Mouse (Mus musculus) limb, embryonic 10.5 days (tissue): ENCODE measurements around the gene Pgam2. TPM values are rescaled to one million over a fixed set of nuclear protein-coding genes. Genes with fewer than 3 reads are reported as not detected.

Experiments
- DNase-seq: peaks from one replicate; pipeline ENCODE4 v3.0.0-alpha.2; 2017; ENCODE audit warnings: low spot score
- H3K27ac ChIP-seq: fragments of 300-500 bp; sonication (generic); 2 replicates; pipeline ENCODE4 v1.5.1; 2016; ENCODE audit warnings: mild to moderate bottlenecking
- H3K27me3 ChIP-seq: fragments of 300-500 bp; sonication (generic); 2 replicates; pipeline ENCODE4 v1.6.1; 2016; ENCODE audit warnings: low read depth, mild to moderate bottlenecking; ENCODE audit not compliant: poor library complexity, severe bottlenecking
- H3K36me3 ChIP-seq: fragments of 300-500 bp; sonication (generic); 2 replicates; pipeline ENCODE4 v1.6.1; 2016; ENCODE audit warnings: mild to moderate bottlenecking, moderate library complexity
- H3K4me1 ChIP-seq: fragments of 300-500 bp; sonication (generic); 2 replicates; pipeline ENCODE4 v1.6.1; 2016
- H3K4me3 ChIP-seq: fragments of 300-500 bp; sonication (generic); 2 replicates; pipeline ENCODE4 v1.5.1; 2016; ENCODE audit warnings: mild to moderate bottlenecking, moderate library complexity
- H3K9me3 ChIP-seq: fragments of 300-500 bp; sonication (generic); replicated peaks from 2 replicates; pipeline ENCODE4 v1.6.1; 2016; ENCODE audit warnings: mild to moderate bottlenecking
- WGBS: fragments of 180-500 bp; shearing (Covaris S2); methylation state at CpG from one replicate; pipeline ENCODE4 v1.1.7; 2016; 5-methylcytosine and 5-hydroxymethylcytosine counted together
- polyA plus RNA-seq: library from polyadenylated mRNA; unstranded; fragments of >200 nt; fragmentation: Nextera tagmentation; extraction: Ambion mirVana; gene quantifications from 2 replicates; pipeline ENCODE4 v1.2.1, GENCODE M21; 2016

Gene Pgam2
- polyA plus RNA-seq: 4.1 and 9.6 TPM in 2 replicates

GRCm38 (mm10) chr11:5803551-5803981, at the start of gene Pgam2:
TSS of gene Pgam2 (minus strand) at chr11:5803733.
- peak within 1 kb of the TSS; percentile 6; the same call in 1 of the 2 replicates for H3K4me3 ChIP-seq
- H3K27me3 ChIP-seq: no peaks in the 10 kb centered on the region
- peaks cover 34% of the 10 kb centered on the region for H3K36me3 ChIP-seq
- no peaks in the 10 kb centered on the region for H3K9me3 ChIP-seq
- peak; percentile 37 for DNase-seq
- WGBS: 49% methylated on average over 8 of the region's 8 CpGs
- H3K4me1 ChIP-seq: peaks cover 25% of the 10 kb centered on the region
- H3K27ac ChIP-seq: peak within 1 kb of the TSS; percentile 32; the same call in 1 of the 2 replicates

GRCm38 (mm10) chr11:5852314-5852713, 48.8 kb upstream of the Pgam2 start:
- WGBS: 61% methylated on average over 1 of the region's 1 CpGs
- Histone ChIP-seq H3K4me1 (peaks cover 11% of the 10 kb centered on the region), H3K36me3 (no peaks in the 10 kb centered on the region), H3K27ac (no peak overlapping the region), H3K4me3 (no peak overlapping the region), H3K27me3 (no peaks in the 10 kb centered on the region), H3K9me3 (no peaks in the 10 kb centered on the region)
- no peak for DNase-seq

GRCm38 (mm10) chr11:5851021-5851736, 47.6 kb upstream of the Pgam2 start:
- no peaks in the 10 kb centered on the region for H3K36me3 ChIP-seq
- 82% methylated on average over 4 of the region's 4 CpGs for WGBS
- no peaks in the 10 kb centered on the region for H3K27me3 ChIP-seq
- no peak for DNase-seq
- no peak overlapping the region for H3K4me3 ChIP-seq
- peaks cover 10% of the 10 kb centered on the region for H3K4me1 ChIP-seq
- H3K27ac ChIP-seq: no peak overlapping the region
- no peaks in the 10 kb centered on the region for H3K9me3 ChIP-seq

- Histone ChIP-seq H3K27me3 (no peaks in the 10 kb centered on the region), H3K27ac (no peak overlapping the region), H3K4me3 (no peak overlapping the region), H3K36me3 (no peaks in the 10 kb centered on the region), H3K4me1 (peaks cover 3% of the 10 kb centered on the region; the same call in 1 of the 2 replicates), H3K9me3 (no peaks in the 10 kb centered on the region)
- 62% methylated on average over 5 of the region's 5 CpGs for WGBS
- DNase-seq: no peak
These were observed 46.9 kb upstream of the Pgam2 start for GRCm38 (mm10) chr11:5850452-5850851.

- Histone ChIP-seq H3K4me3 (no peak overlapping the region), H3K4me1 (0 out of 2 replicates have a peak, but pooled peaks cover 3% of the 10 kb centered on the region), H3K36me3 (no peaks in the 10 kb centered on the region), H3K27ac (no peak overlapping the region), H3K9me3 (no peaks in the 10 kb centered on the region), H3K27me3 (no peaks in the 10 kb centered on the region)
- DNase-seq: no peak
- WGBS: 84% methylated on average over 2 of the region's 2 CpGs
These were observed 45.8 kb upstream of the Pgam2 start for GRCm38 (mm10) chr11:5849316-5849715.

GRCm38 (mm10) chr11:5848741-5849140, 45.2 kb upstream of the Pgam2 start:
- H3K27ac ChIP-seq: no peak overlapping the region
- no peaks in the 10 kb centered on the region for H3K36me3 ChIP-seq
- no peak for DNase-seq
- no peak overlapping the region for H3K4me3 ChIP-seq
- 0 out of 2 replicates have a peak, but pooled peaks cover 3% of the 10 kb centered on the region for H3K4me1 ChIP-seq
- WGBS: 71% methylated on average over 6 of the region's 6 CpGs
- H3K27me3 ChIP-seq: no peaks in the 10 kb centered on the region
- H3K9me3 ChIP-seq: no peaks in the 10 kb centered on the region

- H3K27me3 ChIP-seq: no peaks in the 10 kb centered on the region
- no peak for DNase-seq
- H3K9me3 ChIP-seq: no peaks in the 10 kb centered on the region
- no peaks in the 10 kb centered on the region for H3K4me1 ChIP-seq
- WGBS: 79% methylated on average over 7 of the region's 7 CpGs
- H3K4me3 ChIP-seq: no peak overlapping the region
- no peak overlapping the region for H3K27ac ChIP-seq
- H3K36me3 ChIP-seq: no peaks in the 10 kb centered on the region
These were observed 43.3 kb upstream of the Pgam2 start for GRCm38 (mm10) chr11:5846639-5847345.

- Histone ChIP-seq H3K27me3 (no peaks in the 10 kb centered on the region), H3K27ac (no peak overlapping the region), H3K36me3 (no peaks in the 10 kb centered on the region), H3K9me3 (no peaks in the 10 kb centered on the region; the same call in 1 of the 2 replicates), H3K4me1 (peaks cover 14% of the 10 kb centered on the region), H3K4me3 (no peak overlapping the region)
- WGBS: 89% methylated on average over 3 of the region's 3 CpGs
- no peak for DNase-seq
These were observed 39.6 kb upstream of the Pgam2 start for GRCm38 (mm10) chr11:5843131-5843530.

GRCm38 (mm10) chr11:5841751-5842150, 38.2 kb upstream of the Pgam2 start:
- Histone ChIP-seq H3K9me3 (no peaks in the 10 kb centered on the region; the same call in 1 of the 2 replicates), H3K27me3 (no peaks in the 10 kb centered on the region), H3K4me3 (no peak overlapping the region), H3K4me1 (peaks cover 21% of the 10 kb centered on the region), H3K36me3 (no peaks in the 10 kb centered on the region), H3K27ac (no peak overlapping the region)
- WGBS: 96% methylated on average over 2 of the region's 2 CpGs
- DNase-seq: no peak

- Histone ChIP-seq H3K9me3 (no peaks in the 10 kb centered on the region; the same call in 1 of the 2 replicates), H3K27me3 (no peaks in the 10 kb centered on the region), H3K36me3 (no peaks in the 10 kb centered on the region), H3K27ac (0 out of 2 replicates have a peak overlapping the region, but pooled peaks have one; percentile 1), H3K4me3 (no peak overlapping the region), H3K4me1 (peaks cover 21% of the 10 kb centered on the region)
- WGBS: 84% methylated on average over 7 of the region's 7 CpGs
- no peak for DNase-seq
These were observed 36.8 kb upstream of the Pgam2 start for GRCm38 (mm10) chr11:5840346-5840745.

GRCm38 (mm10) chr11:5837251-5838246, 34.0 kb upstream of the Pgam2 start, which contains the start of gene Polm:
TSS of gene Polm (minus strand) at chr11:5838016.
- peak within 1 kb of the TSS; percentile 88 for H3K27ac ChIP-seq
- H3K4me3 ChIP-seq: peak within 1 kb of the TSS; percentile 85
- no peaks in the 10 kb centered on the region for H3K27me3 ChIP-seq
- no peaks in the 10 kb centered on the region; the same call in 1 of the 2 replicates for H3K9me3 ChIP-seq
- H3K4me1 ChIP-seq: peaks cover 21% of the 10 kb centered on the region
- H3K36me3 ChIP-seq: peaks cover 12% of the 10 kb centered on the region; the same call in 1 of the 2 replicates
- 1% methylated on average over 63 of the region's 63 CpGs for WGBS
- DNase-seq: peak; percentile 90

- DNase-seq: no peak
- Histone ChIP-seq H3K27me3 (no peaks in the 10 kb centered on the region), H3K4me1 (peaks cover 21% of the 10 kb centered on the region), H3K27ac (no peak overlapping the region), H3K9me3 (no peaks in the 10 kb centered on the region), H3K4me3 (no peak overlapping the region), H3K36me3 (peaks cover 25% of the 10 kb centered on the region)
- WGBS: 45% methylated on average over 1 of the region's 1 CpGs
These were observed 32.6 kb upstream of the Pgam2 start for GRCm38 (mm10) chr11:5836126-5836525.
